Mouse (Mus musculus): ENCODE results near the gene Hus1b. TPM values are rescaled to one million over a fixed set of nuclear protein-coding genes. Genes with fewer than 3 reads are reported as not detected.
A peak's percentile ranks its signal among the peaks of the same experiment; 100 is the strongest.

The Hus1b gene
- total and polyA plus RNA-seq, 3 experiments, result 7.3 to 17.8 (median 9.0) TPM

- DNase-seq (ENCODE audit: extremely low read depth), result peak; percentile 35
- Histone ChIP-seq H3K79me2 (replicated peaks; ENCODE audit: control insufficient read depth, extremely low read depth, insufficient read depth, poor library complexity, severe bottlenecking) (no peaks in the 10 kb centered on the region), H3K27me3 (replicated peaks) (no peaks in the 10 kb centered on the region), H3K4me1 (ENCODE audit: control insufficient read depth in 1 of 2, insufficient read depth in 2 of 2) (peaks cover 0 to 19% of the 10 kb centered on the region in 2 experiments; a peak in 1 of 4 replicates), H3K4me3 (replicated peaks in 1 of 3; ENCODE audit: low read depth in 2 of 3, low read length in 2 of 3, poor library complexity in 1 of 3) (no peak overlapping the region), H3K36me3 (replicated peaks in 1 of 2; ENCODE audit: control insufficient read depth in 1 of 2, insufficient read depth in 1 of 2, low read length in 1 of 2) (peaks cover 42 to 68% of the 10 kb centered on the region in 2 experiments), H3K27ac (ENCODE audit: insufficient read depth, low read depth) (no peak overlapping the region), H3K9ac (ENCODE audit: insufficient read depth, low read depth) (no peak overlapping the region), H3K4me2 (ENCODE audit: insufficient read depth, low read depth, poor library complexity, severe bottlenecking) (no peak overlapping the region), H3K9me3 (replicated peaks; ENCODE audit: low read length) (peaks cover 2% of the 10 kb centered on the region)
- TF ChIP-seq ZNF384 (IDR thresholded peaks at IDR 0.05; ENCODE audit: low read depth, low read length) (peak; percentile 59), GABPA (IDR thresholded peaks at IDR 0.05; ENCODE audit: insufficient replicate concordance, low read depth, low read length) (no peak), ZC3H11A (IDR thresholded peaks at IDR 0.05; ENCODE audit: low read depth, low read length) (peak; percentile 24; the same call in 1 of the 2 replicates), CTCF (conservative IDR thresholded peaks at IDR 0.05 in 1 of 2, IDR thresholded peaks at IDR 0.05 in 1 of 2; ENCODE audit: low read depth in 2 of 2, low read length in 2 of 2) (peak in 1 of 2 experiments; percentile 73; a peak in 2 of 4 replicates), RAD21 (IDR thresholded peaks at IDR 0.05; ENCODE audit: low read depth, low read length) (peak; percentile 83), CHD2 (IDR thresholded peaks at IDR 0.05; ENCODE audit: low read length) (peak; percentile 70), JUN (IDR thresholded peaks at IDR 0.05; ENCODE audit: insufficient read depth, low read depth, low read length) (no peak), E2F4 (IDR thresholded peaks at IDR 0.05; ENCODE audit: insufficient replicate concordance, low read depth, low read length) (0 out of 2 replicates have a peak, but pooled peaks have one; percentile 26), SMC3 (IDR thresholded peaks at IDR 0.05; ENCODE audit: low read depth, low read length) (peak; percentile 72)
- in situ Hi-C loops (cut with MboI; ENCODE audit: low pct_ligation_motif_present, low pct_unique_long_range_greater_than_20kb, low sequenced_read_pairs) (no loop called here), dilution Hi-C loops (cut with MboI; ENCODE audit: extremely low pct_ligation_motif_present, extremely low pct_unique_long_range_greater_than_20kb, low sequenced_read_pairs) (no loop called here)
These were observed 46.0 kb downstream of the Hus1b start for GRCm38 (mm10) chr13:30901387-30902041.

Other genes with a start within 250 kb of the Hus1b start
- gene Irf4, start 198.5 kb downstream of the Hus1b start, total RNA-seq (2012; rRNA removed), result 115 and 138 TPM in 2 replicates
- gene Irf4, start 198.5 kb downstream of the Hus1b start, total RNA-seq (2014; rRNA removed), result 122 and 142 TPM in 2 replicates
- gene Irf4, start 198.5 kb downstream of the Hus1b start, polyA plus RNA-seq (2012; ENCODE audit: insufficient read length, low read depth), result 74.5 and 81.7 TPM in 2 replicates
- gene Exoc2, start 26.3 kb upstream of the Hus1b start, total RNA-seq (2012; rRNA removed), result 26.5 and 29.7 TPM in 2 replicates
- gene Exoc2, start 26.3 kb upstream of the Hus1b start, total RNA-seq (2014; rRNA removed), result 33.0 and 36.0 TPM in 2 replicates
- 18.6 and 21.1 TPM in 2 replicates for gene Exoc2, start 26.3 kb upstream of the Hus1b start, polyA plus RNA-seq (2012; ENCODE audit: insufficient read length, low read depth)
- gene Gm5447, start 26.4 kb upstream of the Hus1b start, total RNA-seq (2012; rRNA removed), result not detected in 2 replicates
- gene Gm5447, start 26.4 kb upstream of the Hus1b start, total RNA-seq (2014; rRNA removed), result not detected in 2 replicates
- 0.14 TPM in 1 of 2 replicates, not detected in the other for gene Gm5447, start 26.4 kb upstream of the Hus1b start, polyA plus RNA-seq (2012; ENCODE audit: insufficient read length, low read depth)